Mouse (Mus musculus) liver, embryonic 14.5 days (tissue): Measurements from ENCODE around the gene Phldb2.

Experiments
- CTCF ChIP-seq: IDR thresholded peaks from 2 replicates; pipeline ENCODE4 v1.5.1; 2016; ENCODE audit warnings: antibody characterized with exemption, low read depth, control low read depth
- EP300 ChIP-seq: IDR thresholded peaks from 2 replicates; pipeline ENCODE4 v1.6.1; 2016; ENCODE audit warnings: antibody characterized with exemption, low read depth

DNA sequence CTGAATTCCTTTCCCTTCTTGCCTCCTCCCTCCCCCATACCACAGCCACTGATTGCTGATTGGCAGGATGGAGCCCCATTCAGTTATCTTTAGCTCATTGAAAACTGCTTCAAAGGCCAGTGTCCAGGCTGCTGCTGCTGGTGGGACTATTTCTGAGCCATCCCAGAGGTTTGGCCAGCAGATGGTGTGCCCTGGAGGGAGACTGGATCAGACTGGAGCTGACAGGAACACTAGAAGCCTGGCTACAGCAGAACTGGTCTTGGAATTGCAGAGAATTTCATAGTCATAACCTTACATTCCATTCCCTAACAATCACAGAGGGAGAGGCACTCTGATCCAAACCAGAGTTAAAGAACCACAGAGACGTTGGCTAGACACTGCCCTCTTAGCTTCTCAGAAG, 60.5 kb downstream of the Phldb2 start:
- TF ChIP-seq CTCF: no peak
- no peak for TF ChIP-seq EP300
